Mouse (Mus musculus) heart, postnatal 0 days (tissue): ENCODE data around the gene Zmiz1. TPM values are rescaled to one million over a fixed set of nuclear protein-coding genes. Genes with fewer than 3 reads are reported as not detected.

ENCODE experiments used
- ATAC-seq: fragments of 200-750 bp; cut with Nextera tagmentation; 2 replicates; pipeline ENCODE4 v1.8.0; 2017; ENCODE audit warnings: low read depth, moderate number of reproducible peaks, moderate library complexity; ENCODE audit not compliant: insufficient read depth
- DNase-seq: peaks from one replicate; pipeline ENCODE4 v3.0.0-alpha.2; 2016; ENCODE audit warnings: low spot score
- H3K27ac ChIP-seq: fragments of 300-500 bp; sonication (generic); 2 replicates; pipeline ENCODE4 v1.5.1; 2014; ENCODE audit warnings: low read depth, mild to moderate bottlenecking
- H3K27me3 ChIP-seq: fragments of 300-500 bp; sonication (generic); 2 replicates; pipeline ENCODE4 v1.6.1; 2014; ENCODE audit warnings: low read length, mixed read lengths; ENCODE audit not compliant: control insufficient read depth, insufficient read depth
- H3K36me3 ChIP-seq: fragments of 300-500 bp; sonication (generic); replicated peaks from 2 replicates; pipeline ENCODE4 v1.6.1; 2014; ENCODE audit warnings: low read length, mixed read lengths; ENCODE audit not compliant: control insufficient read depth, insufficient read depth
- H3K4me1 ChIP-seq: fragments of 300-500 bp; sonication (generic); 2 replicates; pipeline ENCODE4 v1.6.1; 2014; ENCODE audit warnings: antibody characterized with exemption; ENCODE audit not compliant: control insufficient read depth, insufficient read depth
- H3K4me2 ChIP-seq: fragments of 300-500 bp; sonication (generic); 2 replicates; pipeline ENCODE4 v1.6.1; 2014; ENCODE audit warnings: low read depth, mild to moderate bottlenecking, low read length, moderate library complexity
- H3K4me3 ChIP-seq: fragments of 300-500 bp; sonication (generic); 2 replicates; pipeline ENCODE4 v1.5.1; 2014; ENCODE audit warnings: low read depth, low read length
- H3K9ac ChIP-seq: fragments of 300-500 bp; sonication (generic); replicated peaks from 2 replicates; pipeline ENCODE4 v1.6.1; 2014; ENCODE audit warnings: low read depth, low read length, mixed read lengths
- H3K9me3 ChIP-seq: fragments of 300-500 bp; sonication (generic); replicated peaks from 2 replicates; pipeline ENCODE4 v1.6.1; 2016; ENCODE audit warnings: low read length; ENCODE audit not compliant: control insufficient read depth
- CTCF ChIP-seq: IDR thresholded peaks from 2 replicates; pipeline ENCODE4 v1.5.1; 2016; ENCODE audit warnings: antibody characterized with exemption, control low read depth, low read depth
- EP300 ChIP-seq: IDR thresholded peaks from 2 replicates; pipeline ENCODE4 v1.6.1; 2016; ENCODE audit warnings: antibody characterized with exemption, low read depth
- WGBS: fragments of 180-500 bp; shearing (Covaris S2); extraction: QIAGEN DNeasy Blood & Tissue Kit; methylation state at CpG from one replicate; pipeline ENCODE4 v1.1.7; 2014; 5-methylcytosine and 5-hydroxymethylcytosine counted together
- polyA plus RNA-seq: library from polyadenylated mRNA; unstranded; fragments of >200 nt; fragmentation: Nextera tagmentation; extraction: Ambion mirVana; gene quantifications from 2 replicates; pipeline ENCODE4 v1.2.1, GENCODE M21; 2015
- total RNA-seq: library from RNA; depleted of rRNA; stranded (reverse); fragments of >200 nt; gene quantifications from 2 replicates; pipeline ENCODE4 v1.2.3, GENCODE M21; 2014; ENCODE audit warnings: low replicate concordance

The Zmiz1 gene
- total and polyA plus RNA-seq, 2 experiments from 2014 or later, result 13.8 to 41.0 TPM

GRCm38 (mm10) chr14:25599934-25600333 lies 140.9 kb downstream of the Zmiz1 start:
- DNase-seq, result no peak
- H3K36me3 ChIP-seq, result peaks cover 22% of the 10 kb centered on the region
- H3K9me3 ChIP-seq, result no peaks in the 10 kb centered on the region
- TF ChIP-seq EP300 (no peak), CTCF (no peak)
- H3K27ac ChIP-seq, result peak overlapping the region; percentile 52
- no peak overlapping the region for H3K4me2 ChIP-seq
- ATAC-seq, result no peak
- no peak overlapping the region for H3K9ac ChIP-seq
- 67% methylated on average over 12 of the region's 12 CpGs for WGBS
- no peak overlapping the region for H3K4me3 ChIP-seq
- H3K4me1 ChIP-seq, result peaks cover 41% of the 10 kb centered on the region
- H3K27me3 ChIP-seq, result no peaks in the 10 kb centered on the region

- H3K27me3 ChIP-seq, result no peaks in the 10 kb centered on the region
- no peak overlapping the region for H3K4me2 ChIP-seq
- H3K4me3 ChIP-seq, result no peak overlapping the region
- no peak for TF ChIP-seq EP300
- no peak for TF ChIP-seq CTCF
- H3K9ac ChIP-seq, result no peak overlapping the region
- H3K27ac ChIP-seq, result peak overlapping the region; percentile 52; the same call in 1 of the 2 replicates
- peaks cover 22% of the 10 kb centered on the region for H3K36me3 ChIP-seq
- 90% methylated on average over 7 of the region's 7 CpGs for WGBS
- ATAC-seq (no peak), DNase-seq (no peak)
- H3K4me1 ChIP-seq, result peaks cover 41% of the 10 kb centered on the region
- H3K9me3 ChIP-seq, result no peaks in the 10 kb centered on the region
These were observed 141.4 kb downstream of the Zmiz1 start for GRCm38 (mm10) chr14:25600358-25600757.

GRCm38 (mm10) chr14:25600951-25601350 lies 142.0 kb downstream of the Zmiz1 start:
- DNase-seq, result no peak
- peaks cover 41% of the 10 kb centered on the region for H3K4me1 ChIP-seq
- no peak overlapping the region for H3K4me2 ChIP-seq
- 28% methylated on average over 2 of the region's 2 CpGs for WGBS
- ATAC-seq, result no peak
- peak overlapping the region; percentile 47; the same call in 1 of the 2 replicates for H3K27ac ChIP-seq
- TF ChIP-seq EP300 (no peak), CTCF (no peak)
- H3K36me3 ChIP-seq, result peaks cover 22% of the 10 kb centered on the region
- no peak overlapping the region for H3K9ac ChIP-seq
- H3K27me3 ChIP-seq, result no peaks in the 10 kb centered on the region
- H3K9me3 ChIP-seq, result no peaks in the 10 kb centered on the region
- no peak overlapping the region for H3K4me3 ChIP-seq

GRCm38 (mm10) chr14:25602018-25602417 lies 143.0 kb downstream of the Zmiz1 start:
- ATAC-seq, result no peak
- no peak overlapping the region for H3K27ac ChIP-seq
- DNase-seq, result no peak
- no peaks in the 10 kb centered on the region for H3K27me3 ChIP-seq
- no peaks in the 10 kb centered on the region for H3K9me3 ChIP-seq
- WGBS, result 44% methylated on average over 2 of the region's 2 CpGs
- TF ChIP-seq CTCF (no peak), EP300 (no peak)
- H3K4me1 ChIP-seq, result peaks cover 43% of the 10 kb centered on the region
- H3K4me2 ChIP-seq, result no peak overlapping the region
- no peak overlapping the region for H3K4me3 ChIP-seq
- peaks cover 16% of the 10 kb centered on the region for H3K36me3 ChIP-seq
- no peak overlapping the region for H3K9ac ChIP-seq

GRCm38 (mm10) chr14:25604395-25605142 lies 145.6 kb downstream of the Zmiz1 start:
- 27% methylated on average over 18 of the region's 18 CpGs for WGBS
- H3K4me3 ChIP-seq, result no peak overlapping the region

More at GRCm38 (mm10) chr14:25604395-25605142, 145.6 kb downstream of the Zmiz1 start:
- ATAC-seq (no peak), DNase-seq (no peak)
- Histone ChIP-seq H3K4me1 (peaks cover 49% of the 10 kb centered on the region), H3K4me2 (no peak overlapping the region), H3K9ac (no peak overlapping the region), H3K27ac (no peak overlapping the region), H3K27me3 (no peaks in the 10 kb centered on the region), H3K9me3 (no peaks in the 10 kb centered on the region), H3K36me3 (no peaks in the 10 kb centered on the region)
- no peak for TF ChIP-seq EP300
- TF ChIP-seq CTCF, result no peak
